Mouse (Mus musculus): ENCODE data around the gene Tbx10.

DNA sequence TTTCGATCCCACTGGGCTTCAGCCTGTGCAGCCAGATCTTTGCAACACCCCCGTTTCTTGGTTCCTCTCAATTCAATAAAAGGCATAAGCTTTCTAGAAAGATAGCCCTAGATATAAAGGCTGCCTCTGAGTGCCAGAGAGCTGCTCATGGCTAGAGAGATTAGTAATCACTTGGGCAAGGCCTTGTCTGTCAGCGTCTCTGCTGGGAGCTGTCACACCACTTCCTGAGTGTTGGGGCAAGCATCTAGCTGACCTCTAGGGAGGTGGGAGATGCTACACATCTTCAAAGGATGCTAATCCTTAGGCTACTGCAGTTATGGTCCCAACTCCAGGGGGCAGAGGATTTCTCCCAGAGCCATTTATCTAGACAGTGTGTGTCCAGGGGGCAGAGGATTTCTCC lies 25.3 kb upstream of the Tbx10 start:
- no peak for TF ChIP-seq POLR2A (IDR thresholded peaks at IDR 0.05; ENCODE audit: insufficient read depth, low read length)
- TF ChIP-seq CTCF (IDR thresholded peaks at IDR 0.05; ENCODE audit: low read depth, low read length): no peak
